Mouse (Mus musculus) kidney, postnatal 10 days (tissue): Measurements from ENCODE around the gene Ppp1r37.
"Not testable (repeated sequence)": the region's sequence is repeated elsewhere in the genome, so short reads cannot be mapped to it uniquely, and the experiment has no call there.

Experiments
- DNase-seq: peaks from one replicate; pipeline ENCODE4 v3.0.0; 2021; ENCODE audit warnings: mixed read lengths

The Ppp1r37 gene

GRCm38 (mm10) chr7:19562643-19563410, at the start of gene Ppp1r37:
Gene Ppp1r37 (minus strand): TSS chr7:19563076.
- DNase-seq: peak; percentile 57

GRCm38 (mm10) chr7:19610969-19611368, 48.1 kb upstream of the Ppp1r37 start:
- DNase-seq: no peak

DNA sequence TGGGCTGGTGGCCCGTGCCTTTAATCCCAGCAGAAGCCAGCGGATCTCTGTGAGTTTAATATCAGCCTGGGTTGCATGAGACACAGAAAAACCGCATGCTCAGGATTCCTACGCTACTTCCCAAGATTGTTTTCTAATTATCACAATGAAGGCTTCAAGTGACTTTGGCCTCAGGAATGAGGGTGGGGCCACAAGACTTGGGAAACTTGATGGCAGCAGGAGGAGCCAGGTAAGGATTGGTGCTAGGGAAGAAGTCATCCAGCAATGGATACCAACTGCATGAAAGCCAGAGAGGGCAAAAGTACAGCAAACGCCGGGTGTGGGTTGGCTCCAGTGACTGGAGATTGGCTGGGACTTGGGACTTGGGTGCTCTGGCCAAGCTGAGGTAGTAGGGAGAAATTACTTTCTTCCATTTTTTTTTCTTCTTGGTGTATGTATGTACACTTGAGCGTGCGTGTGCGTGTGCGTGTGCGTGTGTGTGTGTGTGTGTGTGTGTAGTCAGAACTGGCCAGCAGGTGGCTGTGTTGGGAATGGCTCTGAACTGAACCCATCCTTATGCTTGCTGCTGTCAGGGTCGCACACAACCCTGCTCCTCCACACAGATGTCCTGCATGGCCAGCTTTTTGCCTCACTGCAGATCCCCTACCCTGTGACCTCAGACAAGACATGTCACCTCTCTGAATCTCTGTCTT, 46.9 kb upstream of the Ppp1r37 start:
- peak; percentile 26 for DNase-seq

GRCm38 (mm10) chr7:19607291-19607690, 44.4 kb upstream of the Ppp1r37 start:
- DNase-seq: no peak

GRCm38 (mm10) chr7:19604606-19605214, 41.8 kb upstream of the Ppp1r37 start:
- not testable (repeated sequence) for DNase-seq

DNA sequence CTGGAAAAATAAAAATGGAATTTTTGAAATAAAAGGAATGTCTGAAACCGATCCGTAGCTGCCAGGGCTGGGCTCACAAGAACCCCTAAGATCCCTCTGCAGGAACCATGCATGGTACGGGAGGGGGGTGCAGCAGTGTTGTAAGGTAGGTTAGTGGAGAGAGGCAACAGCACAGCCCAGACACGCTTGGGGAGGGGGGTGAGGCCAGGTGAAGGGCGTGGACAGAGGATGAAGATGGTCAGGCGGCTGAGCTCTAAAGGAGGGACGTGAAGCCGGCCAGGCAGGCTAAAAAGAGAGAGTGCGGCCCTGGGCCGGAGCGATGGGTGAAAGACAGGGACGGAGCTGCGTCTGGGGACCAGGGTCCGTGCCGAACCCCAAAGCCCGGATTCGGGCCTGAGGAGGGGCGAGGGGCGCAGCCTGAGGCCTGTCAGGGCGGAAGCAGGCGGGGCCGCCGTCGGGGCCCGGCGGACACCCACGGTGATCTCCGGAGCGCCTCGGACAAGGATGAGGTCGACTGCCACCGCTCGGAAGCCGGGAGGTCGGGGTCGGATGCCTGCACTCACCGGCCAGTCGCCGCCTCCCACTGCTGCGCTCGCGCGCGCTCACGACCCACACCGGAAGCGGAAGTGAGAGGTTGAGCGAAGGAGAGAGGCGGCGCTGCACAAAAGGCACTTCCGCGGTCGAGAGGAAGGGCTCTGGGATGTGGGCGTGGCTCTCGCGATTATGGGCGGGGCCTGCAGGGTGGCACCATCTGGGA, 41.2 kb upstream of the Ppp1r37 start, which contains the start of gene Clasrp:
Clasrp (minus strand) TSS at position 638 of the 757 bp plus-strand sequence.
- peak; percentile 98 for DNase-seq

GRCm38 (mm10) chr7:19603055-19603454, 40.2 kb upstream of the Ppp1r37 start:
- no peak for DNase-seq

- DNase-seq: no peak
Observed at GRCm38 (mm10) chr7:19600562-19600961, 37.7 kb upstream of the Ppp1r37 start.

GRCm38 (mm10) chr7:19593061-19593730, 30.3 kb upstream of the Ppp1r37 start:
- no peak for DNase-seq

DNA sequence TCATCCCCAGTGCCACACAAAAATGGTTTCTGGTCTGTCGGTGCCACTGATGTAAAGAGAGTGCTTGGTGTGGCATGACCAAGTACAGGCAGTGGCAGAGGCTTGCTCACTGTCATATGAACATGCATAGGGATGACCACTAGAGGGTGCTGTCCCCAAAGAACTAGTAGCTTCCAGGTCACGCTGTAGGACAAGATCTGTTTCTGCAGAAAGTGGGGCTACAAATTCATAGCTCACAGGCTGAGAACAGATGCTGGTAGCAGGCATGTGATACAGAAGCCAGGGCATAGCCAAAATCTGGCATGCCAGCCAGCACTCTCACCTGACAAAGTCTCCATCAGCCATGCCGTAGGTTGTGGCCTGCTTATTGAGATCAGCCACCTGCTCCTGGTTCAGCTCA, 27.0 kb upstream of the Ppp1r37 start:
- peak; percentile 86 for DNase-seq

DNA sequence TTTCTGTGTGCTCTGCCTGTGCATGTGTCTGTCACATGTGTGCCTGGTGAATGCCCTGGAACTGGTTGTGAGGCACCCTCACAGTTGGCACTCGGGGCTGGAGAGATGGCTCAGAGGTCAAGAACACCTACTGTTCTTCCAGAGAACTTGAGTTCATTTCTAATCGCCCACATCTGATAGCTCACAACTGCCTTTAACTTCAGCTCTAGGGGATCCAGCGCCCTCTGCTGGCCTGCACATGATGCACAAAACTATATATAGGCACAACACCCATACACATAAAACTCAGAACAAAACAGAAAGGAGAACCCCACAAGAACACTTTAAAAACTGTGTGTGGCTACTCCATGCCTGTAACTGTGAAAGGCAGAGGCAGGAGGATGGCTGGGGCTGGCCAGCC, 26.3 kb upstream of the Ppp1r37 start:
- DNase-seq: peak; percentile 79

DNA sequence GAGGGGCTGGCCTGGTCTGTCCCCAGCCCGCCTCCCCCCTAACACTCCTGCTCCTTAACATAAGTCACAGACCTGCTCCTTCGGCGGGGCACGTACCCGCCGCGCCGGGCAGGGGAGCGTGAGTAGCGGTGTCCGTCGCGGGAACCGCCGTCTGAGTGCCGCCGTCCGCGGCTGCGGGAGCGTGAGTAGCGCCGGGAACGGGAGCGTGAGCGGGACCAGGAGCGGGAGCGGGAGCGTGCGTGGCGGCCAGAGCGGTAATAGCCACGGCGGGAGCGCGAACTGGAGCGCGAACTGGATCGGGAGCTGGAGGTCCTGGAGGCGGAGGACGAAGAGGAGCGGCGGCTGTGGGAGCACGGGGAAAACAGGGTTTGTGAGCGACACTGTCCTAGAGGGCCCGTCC, 23.4 kb upstream of the Ppp1r37 start:
- no peak for DNase-seq

DNA sequence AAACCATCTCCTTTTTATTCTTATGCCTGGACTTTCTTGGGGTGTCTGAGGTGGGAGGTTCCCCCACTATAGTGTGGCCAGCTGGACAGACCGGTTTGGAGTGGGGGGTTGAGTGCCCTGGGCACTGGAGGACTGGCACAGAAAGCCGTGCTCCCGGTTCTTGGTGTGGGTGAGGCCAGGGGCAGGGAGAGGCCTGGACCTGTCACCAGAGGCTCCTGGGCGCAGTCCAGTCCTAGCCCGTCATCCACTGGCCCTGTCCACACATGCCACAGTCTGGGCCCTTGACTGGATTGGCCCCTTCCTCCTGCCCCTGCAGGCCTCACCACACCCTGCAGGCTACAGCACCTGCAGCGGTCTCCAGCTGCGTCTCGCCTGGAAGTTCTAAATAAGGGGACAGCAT, 17.8 kb upstream of the Ppp1r37 start:
- DNase-seq: no peak

DNA sequence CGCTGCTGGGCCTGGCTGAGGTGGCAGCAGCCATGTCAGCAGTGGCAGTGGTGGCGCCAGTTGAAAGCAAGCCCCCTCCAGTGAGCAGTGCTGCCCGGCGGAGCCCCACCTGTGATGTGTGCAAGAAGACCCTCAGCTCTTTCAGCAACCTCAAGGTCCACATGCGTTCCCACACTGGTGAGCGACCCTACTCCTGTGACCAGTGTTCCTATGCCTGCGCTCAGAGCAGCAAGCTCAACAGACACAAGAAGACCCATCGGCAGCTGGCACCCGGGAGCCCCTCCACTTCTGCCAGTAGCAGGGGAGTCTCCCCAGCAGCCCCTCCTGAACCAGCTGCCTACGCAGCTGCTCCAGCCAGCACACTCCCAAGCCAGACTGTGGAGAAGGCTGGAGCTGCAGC, 16.9 kb upstream of the Ppp1r37 start:
- DNase-seq: no peak

- no peak for DNase-seq
Observed at GRCm38 (mm10) chr7:19578436-19578835, 15.6 kb upstream of the Ppp1r37 start.

DNA sequence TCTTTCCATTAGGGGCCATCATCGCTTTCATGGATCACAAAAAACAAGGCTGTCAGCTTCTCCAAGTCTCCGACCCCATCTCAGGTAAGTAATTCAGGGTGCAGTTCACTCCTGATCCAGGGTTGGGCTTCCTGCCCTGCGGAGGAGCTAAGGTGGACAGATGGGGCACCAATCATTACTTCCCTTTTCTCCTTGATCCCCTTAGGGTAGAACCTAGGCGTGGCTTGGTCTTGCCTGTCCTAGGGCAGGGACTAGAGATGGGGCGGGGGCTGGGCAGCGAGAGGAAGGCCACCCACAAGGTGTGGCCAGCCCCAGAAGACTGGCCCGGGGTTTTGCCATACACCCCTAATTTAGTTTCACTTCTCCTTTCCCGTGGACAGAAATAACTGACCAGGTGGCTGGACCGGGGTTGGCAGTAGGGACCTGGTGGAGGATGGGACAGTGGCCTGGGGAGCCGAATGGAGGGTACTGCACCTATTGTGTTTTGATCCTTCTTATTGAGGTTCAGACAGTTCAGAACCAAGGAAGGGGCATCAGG, 15.1 kb upstream of the Ppp1r37 start:
- no peak for DNase-seq

DNA sequence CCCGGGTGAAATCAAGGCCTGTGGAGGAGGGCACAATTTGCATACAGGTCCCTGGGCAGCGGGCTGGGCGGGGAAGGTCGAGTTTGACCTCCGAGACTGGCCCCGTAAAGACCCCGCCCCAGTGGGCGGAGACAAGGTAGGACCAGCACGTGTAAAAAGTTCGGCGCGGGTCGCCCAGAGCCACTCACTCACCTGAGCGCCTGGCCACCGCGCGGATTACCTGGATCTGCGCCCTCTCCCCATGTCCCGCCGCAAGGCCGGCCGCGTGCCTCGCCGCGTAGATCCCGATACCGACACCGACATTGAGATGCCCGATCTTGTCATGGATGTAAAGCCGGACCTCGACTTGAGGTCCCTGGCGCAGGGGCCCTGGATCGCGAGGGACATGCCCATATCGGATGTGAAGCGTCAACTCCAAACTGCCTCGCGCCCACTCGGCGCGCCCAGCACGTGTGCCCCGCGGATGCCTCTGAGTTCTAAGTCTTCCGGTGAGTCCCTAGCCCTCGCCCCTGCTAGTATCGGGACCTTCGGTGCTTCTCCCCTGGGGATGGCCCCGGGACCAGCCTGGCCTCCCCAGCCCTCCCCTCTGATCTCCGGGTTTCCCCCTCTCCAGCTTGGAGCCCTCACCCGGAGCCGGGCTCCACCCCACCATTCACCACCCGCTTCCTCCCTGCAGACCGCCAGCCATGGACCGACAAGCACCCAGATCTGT, 14.4 kb upstream of the Ppp1r37 start, which contains the start of the genes Zfp296 and Gemin7:
Zfp296 (plus strand) TSS at position 147 of the 712 bp plus-strand sequence.
Gemin7 (minus strand) TSS at position 455 of the 712 bp plus-strand sequence.
- peak; percentile 61 for DNase-seq

DNA sequence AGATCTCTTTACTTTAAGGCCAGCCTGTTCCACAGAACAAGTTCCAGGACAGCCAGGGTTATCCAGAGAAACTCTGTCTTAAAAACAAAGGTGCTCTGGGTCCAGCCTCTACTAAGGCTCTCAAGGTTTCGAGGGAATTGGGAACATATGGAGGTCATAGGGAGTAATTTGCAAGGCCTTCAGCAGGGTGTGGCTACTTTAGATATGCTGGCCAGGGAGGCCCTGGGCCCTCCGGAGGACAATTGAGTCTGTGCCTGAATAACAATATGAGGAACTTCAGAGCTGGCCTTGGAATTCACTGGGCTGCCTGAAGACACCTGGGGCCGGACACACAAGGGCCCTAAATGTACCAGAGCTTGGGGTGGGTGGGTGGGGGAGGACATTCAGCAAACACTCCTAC, 12.7 kb upstream of the Ppp1r37 start:
- DNase-seq: no peak

GRCm38 (mm10) chr7:19573776-19574140, 10.9 kb upstream of the Ppp1r37 start:
- no peak for DNase-seq

DNA sequence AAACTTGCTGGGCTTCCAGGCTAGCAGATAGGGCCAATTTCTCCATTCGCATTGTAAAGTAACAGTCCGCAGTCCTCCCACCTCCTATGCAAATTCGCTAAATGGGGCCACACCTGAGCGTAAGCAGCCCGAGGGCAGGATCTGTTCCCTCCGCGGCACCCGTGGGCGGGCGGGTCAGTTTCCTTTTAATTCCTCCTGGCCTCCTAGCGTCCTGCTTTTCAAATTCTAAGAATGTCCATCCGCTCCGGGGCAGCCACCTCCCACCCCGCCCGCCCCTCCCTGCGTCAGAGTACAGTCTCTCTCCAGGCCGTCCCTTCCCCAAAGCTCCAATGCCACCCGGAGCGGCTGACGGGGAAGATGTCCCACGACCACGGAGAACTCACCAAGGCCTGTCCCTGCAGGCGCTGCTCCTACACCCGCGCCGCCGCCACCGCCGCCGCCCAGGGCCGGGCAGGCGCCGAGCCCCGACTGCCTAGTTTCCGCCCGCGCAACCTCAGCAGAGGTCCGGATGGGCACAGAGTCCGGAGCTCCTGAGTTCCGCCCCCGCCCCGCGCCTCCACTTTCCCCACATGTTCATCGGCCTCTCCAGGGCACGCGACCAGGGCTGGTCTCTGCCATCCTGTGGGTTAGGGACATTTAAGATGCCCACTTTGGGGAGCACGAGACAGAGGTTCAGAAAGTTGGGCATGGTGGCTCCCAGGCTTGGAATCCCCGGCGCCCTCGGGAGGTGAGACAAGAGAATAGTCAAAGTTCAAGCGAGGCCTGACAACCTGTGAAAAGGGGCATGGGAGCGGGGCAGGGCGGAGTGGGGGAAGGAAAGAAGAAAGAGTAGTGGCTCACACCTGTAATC, 10.3 kb upstream of the Ppp1r37 start:
- DNase-seq: peak; percentile 89
